Mouse (Mus musculus): Measurements from ENCODE around the gene Myrip. TPM values are rescaled to one million over a fixed set of nuclear protein-coding genes. Genes with fewer than 3 reads are reported as not detected.

Myrip gene
- polyA plus RNA-seq, 1 experiment from 2014 or later, result 2.2 TPM

- WGBS, result under 1% methylated on average over 97 of the region's 97 CpGs
- peak overlapping the region; percentile 84 for H3K4me2 ChIP-seq (ENCODE audit: low read length)
- no peaks in the 10 kb centered on the region for H3K9me3 ChIP-seq (ENCODE audit: control insufficient read depth, low read length)
Observed at GRCm38 (mm10) chr9:120492400-120493351, 191.4 kb downstream of the Myrip start.

GRCm38 (mm10) chr9:120493781-120494180 is 192.5 kb downstream of the Myrip start:
- Histone ChIP-seq H3K27me3 (replicated peaks; ENCODE audit: control insufficient read depth, insufficient read depth, low read length) (no peaks in the 10 kb centered on the region), H3K27ac (ENCODE audit: low read length) (peak overlapping the region; percentile 11; the same call in 1 of the 2 replicates), H3K4me3 (replicated peaks; ENCODE audit: low read length) (peak overlapping the region; percentile 100), H3K9ac (replicated peaks; ENCODE audit: low read depth, low read length) (peak overlapping the region; percentile 100), H3K4me2 (ENCODE audit: low read length) (peak overlapping the region; percentile 84), H3K4me1 (replicated peaks; ENCODE audit: control insufficient read depth, insufficient read depth, low read length) (peaks cover 34% of the 10 kb centered on the region), H3K36me3 (ENCODE audit: control insufficient read depth, insufficient read depth) (peaks cover 19% of the 10 kb centered on the region), H3K9me3 (ENCODE audit: control insufficient read depth, low read length) (no peaks in the 10 kb centered on the region)
- no peak for ATAC-seq
- WGBS, result 56% methylated on average over 12 of the region's 12 CpGs

More at GRCm38 (mm10) chr9:120492400-120493351, 191.4 kb downstream of the Myrip start:
- Histone ChIP-seq H3K27me3 (replicated peaks; ENCODE audit: control insufficient read depth, insufficient read depth, low read length) (no peaks in the 10 kb centered on the region), H3K9ac (replicated peaks; ENCODE audit: low read depth, low read length) (peak overlapping the region; percentile 100), H3K4me3 (replicated peaks; ENCODE audit: low read length) (peak overlapping the region; percentile 100), H3K36me3 (ENCODE audit: control insufficient read depth, insufficient read depth) (peaks cover 19% of the 10 kb centered on the region), H3K4me1 (replicated peaks; ENCODE audit: control insufficient read depth, insufficient read depth, low read length) (peaks cover 34% of the 10 kb centered on the region), H3K27ac (ENCODE audit: low read length) (peak overlapping the region; percentile 92)
- peak; percentile 82 for ATAC-seq

DNA sequence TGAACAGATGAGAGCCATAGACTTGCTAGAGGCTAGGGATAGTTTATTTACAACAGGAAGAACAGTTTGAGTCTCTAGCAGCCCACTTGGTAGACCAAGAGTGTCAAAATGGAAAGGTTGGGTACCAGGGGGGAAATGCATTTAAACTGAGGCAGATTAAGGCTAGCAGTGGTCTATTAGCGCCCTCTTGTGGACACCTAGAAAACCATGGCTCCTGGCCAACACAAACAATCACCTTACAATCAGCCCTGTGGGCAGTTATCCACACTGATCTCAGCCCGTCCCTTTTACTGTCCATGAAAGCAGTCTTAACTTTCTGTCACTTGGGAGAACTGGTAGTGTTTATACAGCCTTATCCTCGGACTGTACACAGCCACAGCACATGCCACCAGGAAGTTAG is 195.4 kb downstream of the Myrip start:
- no peak overlapping the region for H3K4me2 ChIP-seq (ENCODE audit: low read length)
- no peaks in the 10 kb centered on the region for H3K9me3 ChIP-seq (ENCODE audit: control insufficient read depth, low read length)
- peak overlapping the region; percentile 36; the same call in 1 of the 2 replicates for H3K27ac ChIP-seq (ENCODE audit: low read length)
- H3K36me3 ChIP-seq (ENCODE audit: control insufficient read depth, insufficient read depth), result peaks cover 19% of the 10 kb centered on the region
- H3K9ac ChIP-seq (replicated peaks; ENCODE audit: low read depth, low read length), result no peak overlapping the region
- H3K4me3 ChIP-seq (replicated peaks; ENCODE audit: low read length), result no peak overlapping the region
- WGBS, result 5% methylated on average over 3 of the region's 3 CpGs
- H3K4me1 ChIP-seq (replicated peaks; ENCODE audit: control insufficient read depth, insufficient read depth, low read length), result peaks cover 34% of the 10 kb centered on the region
- ATAC-seq, result peak; percentile 16
- no peaks in the 10 kb centered on the region for H3K27me3 ChIP-seq (replicated peaks; ENCODE audit: control insufficient read depth, insufficient read depth, low read length)

- Histone ChIP-seq H3K9ac (replicated peaks; ENCODE audit: low read depth, low read length) (no peak overlapping the region), H3K4me1 (replicated peaks; ENCODE audit: control insufficient read depth, insufficient read depth, low read length) (peaks cover 32% of the 10 kb centered on the region), H3K27ac (ENCODE audit: low read length) (no peak overlapping the region), H3K36me3 (ENCODE audit: control insufficient read depth, insufficient read depth) (peaks cover 19% of the 10 kb centered on the region), H3K4me3 (replicated peaks; ENCODE audit: low read length) (no peak overlapping the region), H3K9me3 (ENCODE audit: control insufficient read depth, low read length) (no peaks in the 10 kb centered on the region), H3K4me2 (ENCODE audit: low read length) (no peak overlapping the region), H3K27me3 (replicated peaks; ENCODE audit: control insufficient read depth, insufficient read depth, low read length) (no peaks in the 10 kb centered on the region)
- no peak for ATAC-seq
- WGBS, result 82% methylated on average over 5 of the region's 5 CpGs
Observed at GRCm38 (mm10) chr9:120497983-120498382, 196.7 kb downstream of the Myrip start.

DNA sequence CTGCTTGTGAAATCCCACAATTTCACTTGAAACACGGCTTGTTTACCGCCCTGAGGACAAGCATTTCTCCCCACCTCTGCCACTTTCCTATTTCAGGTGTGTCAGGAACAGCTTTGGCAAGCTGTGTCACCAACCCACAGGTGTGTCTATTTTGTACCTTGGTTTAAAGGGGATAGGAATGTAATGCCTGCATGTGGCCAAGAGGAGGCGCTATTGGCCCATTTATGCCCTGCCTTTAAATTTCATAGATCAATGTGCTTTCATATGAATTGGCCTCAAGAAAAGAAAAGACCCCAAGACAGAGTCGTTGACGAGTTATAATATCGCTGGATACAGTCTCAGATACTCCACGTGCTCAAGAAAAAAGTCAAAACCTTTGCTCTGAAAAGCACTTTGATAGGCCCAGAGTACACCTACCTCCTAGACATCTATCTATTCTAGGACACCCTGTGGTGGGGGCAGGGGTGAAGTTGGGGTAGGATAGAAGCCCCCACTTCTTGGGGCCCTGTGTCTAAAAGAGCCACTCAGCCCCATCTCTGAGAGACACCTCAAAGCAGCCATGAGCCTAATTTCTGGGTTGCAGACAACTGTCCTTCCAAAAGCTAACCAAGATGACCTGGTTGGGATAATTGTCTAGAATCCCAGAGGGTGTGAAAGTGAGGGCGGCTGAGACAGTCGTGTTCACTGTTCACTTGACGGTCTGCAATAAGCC is 200.0 kb downstream of the Myrip start:
- ATAC-seq, result 0 out of 2 replicates have a peak, but pooled peaks have one; percentile 27
- 32% methylated on average over 10 of the region's 10 CpGs for WGBS
- H3K9me3 ChIP-seq (ENCODE audit: control insufficient read depth, low read length), result no peaks in the 10 kb centered on the region

GRCm38 (mm10) chr9:120502013-120502412 is 200.7 kb downstream of the Myrip start:
- Histone ChIP-seq H3K4me2 (ENCODE audit: low read length) (no peak overlapping the region), H3K36me3 (ENCODE audit: control insufficient read depth, insufficient read depth) (no peaks in the 10 kb centered on the region), H3K4me3 (replicated peaks; ENCODE audit: low read length) (no peak overlapping the region), H3K27me3 (replicated peaks; ENCODE audit: control insufficient read depth, insufficient read depth, low read length) (no peaks in the 10 kb centered on the region), H3K9me3 (ENCODE audit: control insufficient read depth, low read length) (no peaks in the 10 kb centered on the region), H3K27ac (ENCODE audit: low read length) (no peak overlapping the region), H3K4me1 (replicated peaks; ENCODE audit: control insufficient read depth, insufficient read depth, low read length) (peaks cover 4% of the 10 kb centered on the region; the same call in 1 of the 2 replicates), H3K9ac (replicated peaks; ENCODE audit: low read depth, low read length) (no peak overlapping the region)
- peak; percentile 76 for ATAC-seq
- WGBS, result 5% methylated on average over 8 of the region's 8 CpGs

More for the DNA sequence above, 200.0 kb downstream of the Myrip start:
- Histone ChIP-seq H3K4me1 (replicated peaks; ENCODE audit: control insufficient read depth, insufficient read depth, low read length) (peaks cover 9% of the 10 kb centered on the region; the same call in 1 of the 2 replicates), H3K4me2 (ENCODE audit: low read length) (no peak overlapping the region), H3K9ac (replicated peaks; ENCODE audit: low read depth, low read length) (no peak overlapping the region), H3K36me3 (ENCODE audit: control insufficient read depth, insufficient read depth) (no peaks in the 10 kb centered on the region), H3K4me3 (replicated peaks; ENCODE audit: low read length) (no peak overlapping the region), H3K27ac (ENCODE audit: low read length) (no peak overlapping the region), H3K27me3 (replicated peaks; ENCODE audit: control insufficient read depth, insufficient read depth, low read length) (no peaks in the 10 kb centered on the region)

DNA sequence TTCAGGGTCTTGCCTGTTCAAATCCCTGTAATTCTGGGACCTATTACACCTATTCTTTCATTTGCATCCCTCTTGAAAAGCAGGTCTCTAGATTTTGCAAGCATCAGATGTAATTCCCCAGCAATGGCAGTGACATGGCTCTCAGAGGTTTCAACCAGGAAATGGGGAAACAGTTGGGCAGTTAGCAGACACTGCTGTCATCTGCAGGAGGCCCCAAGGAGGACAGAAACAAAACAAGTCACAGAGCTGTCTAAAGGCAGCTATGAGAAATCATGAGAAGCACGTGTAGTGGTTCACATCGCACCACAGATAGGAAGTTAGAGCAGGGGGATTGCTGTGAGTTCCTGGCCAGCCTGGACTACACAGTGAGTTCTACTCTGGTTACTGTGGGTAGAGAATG is 203.1 kb downstream of the Myrip start:
- no peak for ATAC-seq
- no peaks in the 10 kb centered on the region for H3K9me3 ChIP-seq (ENCODE audit: control insufficient read depth, low read length)
- H3K36me3 ChIP-seq (ENCODE audit: control insufficient read depth, insufficient read depth), result no peaks in the 10 kb centered on the region
- H3K4me1 ChIP-seq (replicated peaks; ENCODE audit: control insufficient read depth, insufficient read depth, low read length), result 0 out of 2 replicates have a peak, but pooled peaks cover 2% of the 10 kb centered on the region
- 81% methylated on average over 2 of the region's 2 CpGs for WGBS
- no peak overlapping the region for H3K27ac ChIP-seq (ENCODE audit: low read length)
- H3K4me2 ChIP-seq (ENCODE audit: low read length), result no peak overlapping the region
- no peaks in the 10 kb centered on the region for H3K27me3 ChIP-seq (replicated peaks; ENCODE audit: control insufficient read depth, insufficient read depth, low read length)
- no peak overlapping the region for H3K9ac ChIP-seq (replicated peaks; ENCODE audit: low read depth, low read length)
- H3K4me3 ChIP-seq (replicated peaks; ENCODE audit: low read length), result no peak overlapping the region

- Histone ChIP-seq H3K27ac (ENCODE audit: low read length) (no peak overlapping the region), H3K4me2 (ENCODE audit: low read length) (no peak overlapping the region), H3K4me1 (replicated peaks; ENCODE audit: control insufficient read depth, insufficient read depth, low read length) (no peaks in the 10 kb centered on the region), H3K27me3 (replicated peaks; ENCODE audit: control insufficient read depth, insufficient read depth, low read length) (no peaks in the 10 kb centered on the region), H3K4me3 (replicated peaks; ENCODE audit: low read length) (no peak overlapping the region), H3K9me3 (ENCODE audit: control insufficient read depth, low read length) (no peaks in the 10 kb centered on the region), H3K9ac (replicated peaks; ENCODE audit: low read depth, low read length) (no peak overlapping the region), H3K36me3 (ENCODE audit: control insufficient read depth, insufficient read depth) (no peaks in the 10 kb centered on the region)
- 73% methylated on average over 3 of the region's 3 CpGs for WGBS
- no peak for ATAC-seq
Observed at GRCm38 (mm10) chr9:120511781-120512180, 210.5 kb downstream of the Myrip start.

DNA sequence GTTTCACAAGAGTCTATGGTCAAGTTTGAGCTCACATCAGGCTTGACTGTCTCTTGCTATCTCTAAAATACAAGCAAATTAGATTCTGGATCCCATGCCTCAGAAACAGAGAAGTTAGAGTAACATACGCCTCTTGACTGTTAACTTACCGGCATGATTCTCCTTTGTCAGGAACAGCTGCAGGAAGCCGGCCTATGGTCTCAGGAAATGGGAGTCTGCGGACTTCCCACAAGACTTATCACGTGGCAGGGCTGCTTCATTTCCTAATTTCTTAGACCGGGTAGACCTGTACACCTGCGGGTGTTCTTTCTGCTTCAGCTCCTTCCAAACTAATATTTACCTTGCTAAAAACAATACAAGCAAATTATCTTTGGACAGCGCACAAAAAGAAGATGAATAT is 215.4 kb downstream of the Myrip start:
- no peak for ATAC-seq
- no peak overlapping the region for H3K4me2 ChIP-seq (ENCODE audit: low read length)
- H3K4me3 ChIP-seq (replicated peaks; ENCODE audit: low read length), result no peak overlapping the region
- WGBS, result 92% methylated on average over 8 of the region's 8 CpGs
- no peaks in the 10 kb centered on the region for H3K9me3 ChIP-seq (ENCODE audit: control insufficient read depth, low read length)
- H3K27ac ChIP-seq (ENCODE audit: low read length), result no peak overlapping the region
- no peak overlapping the region for H3K9ac ChIP-seq (replicated peaks; ENCODE audit: low read depth, low read length)
- H3K27me3 ChIP-seq (replicated peaks; ENCODE audit: control insufficient read depth, insufficient read depth, low read length), result no peaks in the 10 kb centered on the region
- no peaks in the 10 kb centered on the region for H3K4me1 ChIP-seq (replicated peaks; ENCODE audit: control insufficient read depth, insufficient read depth, low read length)
- H3K36me3 ChIP-seq (ENCODE audit: control insufficient read depth, insufficient read depth), result no peaks in the 10 kb centered on the region

All from forebrain, embryonic 16.5 days (tissue).